Mouse (Mus musculus): ENCODE results near the gene Btbd2.

Btbd2 gene

DNA sequence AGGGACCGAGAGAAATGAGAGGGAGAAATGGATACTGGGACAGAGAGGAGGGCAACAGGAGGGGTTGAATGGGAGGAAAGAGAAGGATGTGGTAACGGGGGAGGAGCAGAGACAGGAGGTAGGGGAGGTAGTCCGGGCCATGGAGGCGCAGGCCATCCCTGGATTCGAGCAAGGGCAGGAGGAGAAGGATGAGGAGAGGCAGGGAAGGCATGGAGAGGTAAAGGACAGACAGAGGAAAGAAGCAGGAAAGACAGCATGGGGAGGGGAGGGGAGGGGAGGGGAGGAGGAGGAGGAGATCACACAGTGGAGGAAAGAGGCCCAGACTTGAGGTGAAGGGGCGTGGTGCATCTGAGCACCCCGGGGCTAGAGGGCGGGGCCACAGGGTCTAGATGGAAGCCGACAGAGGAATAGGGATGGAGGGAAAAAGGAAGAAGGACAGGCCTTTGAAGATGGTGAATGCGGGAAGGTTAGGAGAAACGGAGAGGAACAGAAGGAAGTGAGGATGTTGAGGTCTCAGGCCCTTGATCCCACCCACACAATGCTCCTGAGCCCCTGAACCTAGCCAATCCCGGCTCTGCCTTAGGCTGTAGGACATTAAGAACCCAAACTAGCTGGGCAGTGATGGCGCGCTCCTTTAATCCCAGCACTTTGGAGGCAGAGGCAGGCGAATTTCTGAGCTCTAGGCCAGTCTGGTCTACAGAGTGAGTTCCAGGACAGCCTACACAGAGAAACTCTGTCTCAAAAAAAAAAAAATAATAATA lies at the start of gene Btbd2:
Gene Btbd2 (minus strand): TSS at position 209 of the 761 bp plus-strand sequence.
- DNase-seq (ENCODE audit: low read depth), result peak; percentile 48

GRCm38 (mm10) chr10:80705479-80705878 lies 48.6 kb upstream of the Btbd2 start:
- DNase-seq (ENCODE audit: low read depth), result no peak

- no peak for DNase-seq (ENCODE audit: low read depth)
These were observed 48.2 kb upstream of the Btbd2 start for GRCm38 (mm10) chr10:80705033-80705432.

DNA sequence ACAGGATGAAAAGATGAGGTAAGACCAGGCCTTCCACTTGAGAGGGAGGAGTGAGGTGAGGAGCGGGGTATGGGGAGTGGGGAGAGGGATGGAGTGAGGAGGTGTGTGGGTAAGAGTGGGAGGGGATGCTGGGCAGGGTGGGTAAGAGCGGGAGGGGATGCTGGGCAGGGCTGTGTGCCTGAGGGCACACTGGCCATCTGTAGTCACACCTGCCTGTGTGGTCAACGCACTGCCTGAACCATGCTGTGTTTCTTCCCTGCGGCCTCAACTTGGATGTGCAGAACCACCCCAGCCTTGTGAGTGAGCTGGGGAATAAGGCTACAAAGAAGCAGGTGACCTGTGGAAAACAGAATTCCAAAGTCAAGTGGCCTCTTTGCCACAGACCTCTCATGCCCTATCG lies 47.5 kb upstream of the Btbd2 start:
- DNase-seq (ENCODE audit: low read depth), result no peak

GRCm38 (mm10) chr10:80703643-80704042 lies 46.8 kb upstream of the Btbd2 start:
- DNase-seq (ENCODE audit: low read depth), result no peak

GRCm38 (mm10) chr10:80702536-80703390 lies 45.9 kb upstream of the Btbd2 start:
- DNase-seq (ENCODE audit: low read depth), result peak; percentile 90

DNA sequence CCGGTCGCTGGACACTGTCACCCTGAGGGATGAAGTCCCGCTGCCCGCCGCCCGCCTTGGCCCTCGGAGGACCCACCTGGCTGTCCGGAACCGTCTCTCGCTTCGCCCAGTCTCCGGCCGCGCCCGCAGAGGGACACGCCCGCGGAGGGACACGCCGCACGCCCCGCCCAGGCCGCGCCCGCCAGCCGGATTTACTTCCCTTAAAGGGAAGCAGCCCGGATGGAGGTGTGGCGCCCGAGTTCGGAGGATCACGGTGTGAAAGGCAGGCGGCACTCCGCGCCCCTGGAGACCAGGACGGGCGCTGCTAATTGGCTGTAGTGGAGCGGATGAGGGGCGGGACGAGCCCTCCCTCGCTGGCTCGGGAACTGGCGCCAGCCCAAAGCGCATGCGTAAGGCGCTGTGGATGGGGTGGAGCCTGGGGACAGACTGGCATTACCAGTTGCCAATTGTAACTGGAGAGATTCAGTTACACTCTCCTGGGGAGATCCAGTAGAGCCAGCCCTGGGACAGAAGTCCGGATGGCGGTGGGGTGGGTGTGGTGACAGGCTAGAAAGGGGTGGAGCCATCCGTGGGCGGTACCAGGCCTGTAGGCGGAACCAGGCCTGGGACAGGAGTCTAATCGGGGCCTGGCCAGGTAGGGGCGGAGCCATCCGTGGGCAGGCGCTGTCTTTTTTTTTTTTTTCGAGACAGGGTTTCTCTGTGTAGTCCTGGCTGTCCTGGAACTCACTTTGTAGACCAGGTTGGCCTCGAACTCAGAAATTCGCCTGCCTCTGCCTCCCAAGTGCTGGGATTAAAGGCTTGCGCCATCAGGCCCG lies 45.1 kb upstream of the Btbd2 start, which contains the start of the genes Mob3a and Izumo4:
Gene Mob3a (minus strand): TSS at position 257 of the 815 bp plus-strand sequence.
Gene Izumo4 (plus strand): TSS at position 464 of the 815 bp plus-strand sequence.
- DNase-seq (ENCODE audit: low read depth), result peak; percentile 98

GRCm38 (mm10) chr10:80700732-80701131 lies 43.9 kb upstream of the Btbd2 start:
- DNase-seq (ENCODE audit: low read depth), result no peak

GRCm38 (mm10) chr10:80700038-80700504 lies 43.2 kb upstream of the Btbd2 start:
- no peak for DNase-seq (ENCODE audit: low read depth)

DNA sequence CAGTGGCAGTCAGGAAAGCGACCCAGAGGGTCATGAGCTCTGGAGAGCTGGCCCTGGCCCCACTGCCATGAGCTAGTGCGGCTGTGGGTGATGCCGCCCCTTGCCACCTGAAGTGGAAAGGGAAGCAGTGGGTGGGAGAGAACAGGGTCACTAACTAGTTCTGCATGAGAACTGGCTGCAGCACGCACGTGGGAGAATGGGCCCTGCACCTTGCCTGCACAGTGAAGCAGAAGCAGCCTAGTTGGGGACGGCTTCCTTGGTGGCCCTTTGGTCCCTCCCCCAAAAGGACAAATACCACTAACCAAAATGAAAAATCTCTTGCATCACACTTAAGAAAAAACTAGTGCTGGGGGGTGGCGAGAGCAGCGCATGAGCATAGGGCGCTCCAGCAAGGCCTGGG lies 41.7 kb upstream of the Btbd2 start:
- DNase-seq (ENCODE audit: low read depth), result no peak

DNA sequence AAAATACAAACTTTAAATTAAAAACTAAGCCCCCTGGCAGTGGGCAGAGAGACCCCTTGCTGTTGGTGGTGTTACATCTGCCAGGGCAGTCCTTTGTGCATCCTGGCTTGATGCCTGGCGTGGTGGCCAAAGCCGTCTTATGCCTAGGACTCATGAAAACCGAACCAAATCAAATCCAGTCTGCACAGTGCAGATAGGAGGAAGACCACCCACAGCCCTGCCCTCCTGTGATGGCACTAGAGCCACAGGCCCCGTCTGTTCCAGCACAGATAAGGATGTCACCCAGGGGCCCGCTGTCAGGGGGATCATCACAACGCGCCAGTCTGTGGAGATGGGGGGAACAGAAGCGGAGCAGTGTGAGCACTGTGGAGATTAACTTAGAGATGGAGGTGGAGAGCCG lies 40.9 kb upstream of the Btbd2 start:
- peak; percentile 85 for DNase-seq (ENCODE audit: low read depth)

DNA sequence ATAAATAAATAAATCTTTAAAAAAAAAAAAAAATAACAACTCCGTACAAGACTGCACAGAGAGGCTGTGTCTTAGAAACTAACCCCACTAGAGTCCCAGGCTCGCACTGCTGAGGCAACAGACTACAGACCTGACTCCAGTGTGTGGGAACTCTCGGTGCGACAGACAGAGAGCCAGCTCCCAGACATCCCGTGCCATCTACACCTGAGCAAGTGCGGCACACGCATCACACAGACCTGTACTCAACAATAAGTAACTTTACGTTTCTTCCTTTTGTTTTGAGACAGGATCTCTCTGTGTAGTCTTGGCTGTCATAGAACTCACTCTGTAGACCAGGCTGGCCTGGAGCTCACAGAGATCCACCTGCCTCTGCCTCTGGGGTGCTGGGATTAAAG lies 40.5 kb upstream of the Btbd2 start:
- DNase-seq (ENCODE audit: low read depth), result no peak

- no peak for DNase-seq (ENCODE audit: low read depth)
These were observed 39.9 kb upstream of the Btbd2 start for GRCm38 (mm10) chr10:80696502-80697392.

GRCm38 (mm10) chr10:80695801-80696501 lies 39.1 kb upstream of the Btbd2 start:
- no peak for DNase-seq (ENCODE audit: low read depth)

DNA sequence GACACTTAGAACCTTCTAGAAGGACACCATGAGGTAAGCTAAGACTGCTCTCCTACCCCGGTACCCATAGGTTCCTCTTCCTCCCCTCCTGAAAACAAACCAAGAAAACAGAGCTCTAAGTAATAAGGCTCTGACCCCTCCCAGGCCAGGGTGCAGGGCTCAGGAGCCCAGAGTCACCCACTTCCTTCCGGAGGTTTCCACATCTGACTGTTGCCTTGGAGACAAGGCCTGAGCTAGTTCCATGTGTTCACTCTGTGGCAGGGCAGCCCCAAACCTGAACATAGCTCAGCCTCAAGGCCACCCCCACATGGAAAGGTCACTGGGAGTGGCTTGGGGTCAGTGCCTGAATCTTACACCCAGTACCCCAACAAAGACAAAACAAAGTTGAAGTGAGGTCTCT lies 38.3 kb upstream of the Btbd2 start:
- no peak for DNase-seq (ENCODE audit: low read depth)

DNA sequence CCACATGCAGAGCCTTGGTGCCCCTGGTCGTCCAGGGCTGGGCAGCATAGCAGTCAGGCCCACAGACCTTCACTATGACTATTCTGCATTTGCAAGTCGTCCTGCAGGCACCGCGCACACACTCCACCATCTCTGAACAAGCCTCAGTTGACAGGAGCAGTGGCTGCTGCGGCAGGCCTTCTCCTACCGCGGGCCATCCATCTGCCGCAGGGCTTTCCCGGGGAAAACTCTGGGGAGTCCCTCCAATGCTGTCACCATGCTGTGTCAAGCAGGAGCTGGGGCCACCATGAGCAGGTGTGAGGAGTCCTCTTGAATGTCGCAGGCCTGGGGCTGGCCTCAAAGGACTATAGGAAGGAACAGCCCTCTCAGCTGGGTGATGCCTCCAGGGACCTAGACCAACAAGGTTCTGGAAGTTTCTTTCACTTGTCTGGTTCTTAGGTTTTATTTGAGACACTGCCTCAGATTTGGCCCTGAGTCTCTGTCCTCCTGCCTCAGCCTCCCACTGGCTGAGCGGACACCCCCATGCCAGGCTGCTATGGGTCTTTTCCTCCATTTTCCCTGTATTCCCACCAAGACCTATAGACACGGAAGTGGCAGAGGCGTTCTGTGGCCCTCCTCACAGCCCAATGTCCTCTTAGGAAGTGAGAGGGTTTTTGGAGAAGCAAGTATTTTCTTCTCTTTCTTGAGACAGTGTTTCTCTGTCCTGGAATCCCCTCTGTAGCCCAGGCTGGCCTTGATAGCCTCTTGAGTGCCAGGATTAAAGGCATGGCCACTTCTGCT lies 37.5 kb upstream of the Btbd2 start:
- DNase-seq (ENCODE audit: low read depth), result no peak

GRCm38 (mm10) chr10:80693401-80694045 lies 36.7 kb upstream of the Btbd2 start:
- no peak for DNase-seq (ENCODE audit: low read depth)

GRCm38 (mm10) chr10:80692249-80693165 lies 35.6 kb upstream of the Btbd2 start:
- DNase-seq (ENCODE audit: low read depth), result no peak
